Mouse (Mus musculus) forebrain, embryonic 11.5 days (tissue): ENCODE measurements around the gene Camk1d. TPM values are rescaled to one million over a fixed set of nuclear protein-coding genes. Genes with fewer than 3 reads are reported as not detected.

Experiments used
- ATAC-seq: fragments of 200-750 bp; cut with Nextera tagmentation; replicated peaks from 2 replicates; pipeline ENCODE4 v1.8.0; 2017; ENCODE audit warnings: moderate TSS enrichment; ENCODE audit not compliant: low FRiP score
- DNase-seq: peaks from one replicate; pipeline ENCODE4 v3.0.0-alpha.2; 2017; ENCODE audit warnings: low spot score
- H3K27ac ChIP-seq: fragments of 300-500 bp; sonication (generic); 2 replicates; pipeline ENCODE4 v1.5.1; 2014; ENCODE audit warnings: low read depth, low read length
- H3K27me3 ChIP-seq: fragments of 300-500 bp; sonication (generic); 2 replicates; pipeline ENCODE4 v1.6.1; 2014; ENCODE audit warnings: mild to moderate bottlenecking, low read length, mixed read lengths; ENCODE audit not compliant: control insufficient read depth, insufficient read depth
- H3K36me3 ChIP-seq: fragments of 300-500 bp; sonication (generic); 2 replicates; pipeline ENCODE4 v1.6.1; 2014; ENCODE audit warnings: mild to moderate bottlenecking, low read length, moderate library complexity, mixed read lengths; ENCODE audit not compliant: control insufficient read depth, insufficient read depth
- H3K4me1 ChIP-seq: fragments of 300-500 bp; sonication (generic); replicated peaks from 2 replicates; pipeline ENCODE4 v1.6.1; 2014; ENCODE audit warnings: low read length, mixed read lengths; ENCODE audit not compliant: control insufficient read depth, insufficient read depth
- H3K4me2 ChIP-seq: fragments of 300-500 bp; sonication (generic); 2 replicates; pipeline ENCODE4 v1.6.1; 2014; ENCODE audit warnings: low read depth, mild to moderate bottlenecking, low read length, moderate library complexity, mixed read lengths; ENCODE audit not compliant: severe bottlenecking
- H3K4me3 ChIP-seq: fragments of 300-500 bp; sonication (generic); 2 replicates; pipeline ENCODE4 v1.5.1; 2014; ENCODE audit warnings: low read depth, low read length
- H3K9ac ChIP-seq: fragments of 300-500 bp; sonication (generic); 2 replicates; pipeline ENCODE4 v1.6.1; 2014; ENCODE audit warnings: low read length
- H3K9me3 ChIP-seq: fragments of 300-500 bp; sonication (generic); 2 replicates; pipeline ENCODE4 v1.6.1; 2016; ENCODE audit warnings: low read length, mixed read lengths; ENCODE audit not compliant: control insufficient read depth
- WGBS: fragments of 180-500 bp; shearing (Covaris S2); extraction: QIAGEN DNeasy Blood & Tissue Kit; methylation state at CpG from one replicate; pipeline ENCODE4 v1.1.7; 2014; 5-methylcytosine and 5-hydroxymethylcytosine counted together
- polyA plus RNA-seq: library from polyadenylated mRNA; unstranded; fragments of >200 nt; fragmentation: Nextera tagmentation; extraction: Ambion mirVana; gene quantifications from 2 replicates; pipeline ENCODE4 v1.2.1, GENCODE M21; 2014

The Camk1d gene
- polyA plus RNA-seq, 1 experiment from 2014 or later, result 2.2 TPM

DNA sequence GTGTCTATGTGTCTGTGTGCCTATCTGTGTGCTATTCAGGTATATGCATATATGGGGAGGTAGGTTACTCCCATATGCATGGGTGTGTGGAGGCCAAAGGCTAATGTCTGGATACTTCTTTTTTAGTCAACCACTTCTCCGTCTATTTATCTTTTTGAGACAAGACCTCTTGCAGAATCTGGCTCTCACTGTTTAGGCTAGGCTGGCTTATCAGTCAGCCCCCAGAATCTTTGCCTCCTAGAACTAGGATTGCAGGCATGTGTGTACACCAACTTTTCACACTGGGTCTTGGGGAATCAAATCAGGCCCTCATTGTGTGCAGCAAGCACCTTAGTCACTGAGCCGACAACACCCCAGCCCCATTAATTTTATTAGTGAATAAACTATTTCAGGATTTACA is 36.8 kb downstream of the Camk1d start:
- no peak overlapping the region for H3K4me2 ChIP-seq
- H3K27me3 ChIP-seq, result no peaks in the 10 kb centered on the region
- H3K36me3 ChIP-seq, result no peaks in the 10 kb centered on the region
- H3K9ac ChIP-seq, result no peak overlapping the region
- DNase-seq (no peak), ATAC-seq (no peak)
- no peaks in the 10 kb centered on the region for H3K4me1 ChIP-seq
- no peaks in the 10 kb centered on the region for H3K9me3 ChIP-seq
- 86% methylated on average over 2 of the region's 2 CpGs for WGBS
- no peak overlapping the region for H3K27ac ChIP-seq
- no peak overlapping the region for H3K4me3 ChIP-seq

DNA sequence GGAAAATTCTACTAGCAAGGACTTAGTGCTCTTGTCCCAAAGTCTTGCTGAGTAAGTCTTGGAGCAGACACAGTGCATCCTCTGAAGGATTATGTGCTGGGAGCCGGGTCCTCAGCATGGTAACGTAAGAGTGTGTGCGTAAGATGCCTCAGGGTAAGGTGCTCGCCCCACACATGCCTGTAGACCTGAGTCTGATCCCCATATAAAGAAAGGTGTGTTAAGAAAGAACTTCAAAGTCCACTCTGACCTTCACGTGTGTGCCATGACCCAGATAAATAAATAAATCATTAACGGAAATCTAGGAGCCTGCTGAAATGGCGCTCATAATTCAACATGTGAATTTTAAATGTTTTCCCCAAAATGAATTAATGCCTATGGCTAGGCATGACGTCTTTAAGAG is 37.5 kb downstream of the Camk1d start:
- H3K36me3 ChIP-seq, result no peaks in the 10 kb centered on the region
- DNase-seq (no peak), ATAC-seq (no peak)
- H3K27ac ChIP-seq, result no peak overlapping the region
- H3K4me3 ChIP-seq, result no peak overlapping the region
- no peaks in the 10 kb centered on the region for H3K27me3 ChIP-seq
- 77% methylated on average over 8 of the region's 8 CpGs for WGBS
- no peak overlapping the region for H3K9ac ChIP-seq
- no peak overlapping the region for H3K4me2 ChIP-seq
- H3K4me1 ChIP-seq, result no peaks in the 10 kb centered on the region
- no peaks in the 10 kb centered on the region for H3K9me3 ChIP-seq

DNA sequence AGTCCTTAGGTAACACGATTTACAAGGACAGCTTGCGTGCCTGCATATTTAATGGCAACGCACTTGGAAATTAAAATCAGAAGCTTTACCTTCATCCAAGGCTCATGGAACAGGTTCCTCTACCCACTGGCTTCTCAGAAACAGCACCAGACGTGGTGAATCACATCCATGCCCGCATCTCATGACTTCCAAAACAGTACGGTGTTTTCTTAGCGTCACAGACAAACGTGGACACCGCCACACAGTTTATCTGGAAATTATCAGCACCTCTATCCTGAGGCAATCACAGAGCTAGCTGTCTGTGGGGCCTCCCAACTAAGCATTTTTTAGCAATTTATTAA is 38.2 kb downstream of the Camk1d start:
- Histone ChIP-seq H3K36me3 (no peaks in the 10 kb centered on the region), H3K4me2 (no peak overlapping the region), H3K9ac (no peak overlapping the region), H3K9me3 (no peaks in the 10 kb centered on the region), H3K4me3 (no peak overlapping the region), H3K27me3 (no peaks in the 10 kb centered on the region), H3K4me1 (no peaks in the 10 kb centered on the region), H3K27ac (no peak overlapping the region)
- no peak for DNase-seq
- 66% methylated on average over 9 of the region's 9 CpGs for WGBS
- no peak for ATAC-seq

DNA sequence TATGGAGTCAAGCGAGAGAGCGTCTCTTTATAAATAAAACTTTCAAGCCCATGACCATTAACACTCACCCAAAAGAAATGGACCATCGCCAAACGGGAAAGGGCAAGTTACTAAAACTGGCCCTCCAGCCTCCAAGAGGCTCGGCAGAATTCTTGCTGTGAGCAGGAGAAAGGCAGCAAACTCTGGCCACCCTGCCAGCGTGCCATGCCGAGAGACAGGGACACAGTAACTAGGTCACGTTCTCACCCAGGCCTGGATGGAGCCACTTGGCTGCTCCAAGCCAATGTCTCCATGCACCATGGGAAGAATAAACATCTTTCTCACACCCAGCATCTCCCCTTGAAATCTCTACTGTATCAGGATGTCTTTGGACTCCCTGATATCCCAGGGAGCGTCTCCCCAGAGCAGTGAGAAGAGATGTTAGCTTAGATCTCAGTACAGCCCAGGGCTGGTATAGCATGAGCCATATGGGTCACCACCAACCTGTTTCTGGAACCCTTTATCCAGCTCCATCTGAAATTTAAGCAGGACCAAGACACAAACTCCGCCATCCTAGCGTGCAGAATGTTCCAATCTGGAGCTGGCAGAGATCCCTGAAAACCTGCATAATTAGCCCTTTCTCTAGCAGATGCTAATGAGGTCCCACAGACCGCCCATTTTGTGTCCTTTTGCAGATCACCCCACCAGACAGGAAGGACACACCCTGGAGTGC is 38.7 kb downstream of the Camk1d start:
- ATAC-seq (no peak), DNase-seq (no peak)
- Histone ChIP-seq H3K4me1 (no peaks in the 10 kb centered on the region), H3K4me3 (no peak overlapping the region), H3K4me2 (no peak overlapping the region), H3K9me3 (no peaks in the 10 kb centered on the region), H3K27me3 (no peaks in the 10 kb centered on the region), H3K36me3 (no peaks in the 10 kb centered on the region), H3K27ac (no peak overlapping the region), H3K9ac (no peak overlapping the region)
- WGBS, result 82% methylated on average over 12 of the region's 12 CpGs

DNA sequence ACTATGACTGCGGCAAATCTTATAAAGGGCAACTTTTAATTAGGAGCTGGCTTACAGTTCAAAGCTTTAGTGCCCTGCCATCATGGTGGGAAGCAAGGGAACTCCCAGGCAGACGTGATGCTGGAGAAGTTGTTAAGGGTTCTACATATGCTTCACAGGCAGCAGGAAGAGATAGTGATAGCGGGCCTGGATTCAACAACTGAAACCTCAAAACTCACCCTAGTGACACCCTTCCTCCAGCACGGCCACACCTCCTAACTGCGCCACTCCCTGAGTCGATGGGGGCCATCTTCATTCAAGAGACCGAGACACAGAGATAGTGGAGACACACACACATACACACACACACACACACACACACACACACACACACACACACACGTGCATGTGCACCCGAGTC is 39.8 kb downstream of the Camk1d start:
- Histone ChIP-seq H3K27ac (no peak overlapping the region), H3K4me3 (no peak overlapping the region), H3K4me1 (no peaks in the 10 kb centered on the region), H3K27me3 (no peaks in the 10 kb centered on the region), H3K9ac (no peak overlapping the region), H3K4me2 (no peak overlapping the region), H3K9me3 (no peaks in the 10 kb centered on the region), H3K36me3 (no peaks in the 10 kb centered on the region)
- WGBS, result 84% methylated on average over 9 of the region's 9 CpGs
- ATAC-seq (no peak), DNase-seq (no peak)

DNA sequence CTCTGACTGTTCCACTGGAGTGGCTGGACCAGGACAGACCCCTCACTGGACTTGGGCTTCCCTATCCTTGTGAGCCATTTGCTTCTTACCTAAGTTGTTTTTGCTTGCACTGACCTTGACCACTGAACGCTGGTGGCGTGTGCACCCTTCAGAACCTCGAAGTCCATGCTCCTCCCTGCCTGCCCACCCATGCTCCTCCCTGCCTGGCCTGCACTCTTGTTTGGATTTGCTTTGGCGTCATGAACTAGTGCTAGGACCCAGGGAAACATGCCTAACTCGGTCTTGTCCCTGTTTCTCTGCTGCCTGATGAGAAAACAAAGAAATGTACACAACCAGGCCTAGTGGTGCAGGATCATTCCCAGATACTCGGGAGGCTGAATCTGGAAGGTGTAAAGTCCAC is 40.5 kb downstream of the Camk1d start:
- Histone ChIP-seq H3K4me3 (no peak overlapping the region), H3K27ac (no peak overlapping the region), H3K4me2 (no peak overlapping the region), H3K4me1 (no peaks in the 10 kb centered on the region), H3K9ac (no peak overlapping the region), H3K27me3 (no peaks in the 10 kb centered on the region), H3K36me3 (no peaks in the 10 kb centered on the region), H3K9me3 (no peaks in the 10 kb centered on the region)
- DNase-seq (no peak), ATAC-seq (no peak)
- 84% methylated on average over 6 of the region's 6 CpGs for WGBS

DNA sequence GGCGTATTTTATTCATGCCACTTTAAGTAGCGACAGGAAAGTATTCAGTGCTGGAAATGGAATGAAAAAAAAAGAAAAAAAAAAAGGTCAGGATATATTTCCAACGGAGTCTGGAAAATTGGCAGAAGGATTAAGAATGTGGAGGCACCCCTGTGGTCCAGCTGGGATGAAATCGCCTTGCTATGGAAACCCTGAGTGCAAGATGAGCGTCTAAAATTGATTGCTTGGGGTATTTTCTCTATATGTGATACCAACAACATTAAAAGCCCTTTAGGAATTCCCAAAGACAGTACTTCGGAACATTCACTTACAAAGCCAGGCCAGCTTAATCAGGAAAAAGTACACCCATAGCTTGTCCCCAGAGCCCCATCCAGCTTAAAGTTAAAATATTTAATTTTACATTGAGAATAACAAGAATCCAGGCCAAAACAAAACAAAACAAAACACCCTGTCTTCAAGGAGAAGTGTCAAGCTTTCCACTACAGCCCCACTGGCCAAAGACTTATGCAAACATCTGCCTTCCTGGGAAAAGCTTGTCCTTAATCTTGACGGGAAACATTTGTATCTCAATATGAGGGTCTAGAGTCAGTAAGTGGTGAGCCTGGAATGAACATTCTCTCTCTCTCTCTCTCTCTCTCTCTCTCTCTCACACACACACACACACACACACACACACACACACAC is 41.3 kb downstream of the Camk1d start:
- WGBS, result 77% methylated on average over 7 of the region's 7 CpGs
- ATAC-seq (no peak), DNase-seq (no peak)

DNA sequence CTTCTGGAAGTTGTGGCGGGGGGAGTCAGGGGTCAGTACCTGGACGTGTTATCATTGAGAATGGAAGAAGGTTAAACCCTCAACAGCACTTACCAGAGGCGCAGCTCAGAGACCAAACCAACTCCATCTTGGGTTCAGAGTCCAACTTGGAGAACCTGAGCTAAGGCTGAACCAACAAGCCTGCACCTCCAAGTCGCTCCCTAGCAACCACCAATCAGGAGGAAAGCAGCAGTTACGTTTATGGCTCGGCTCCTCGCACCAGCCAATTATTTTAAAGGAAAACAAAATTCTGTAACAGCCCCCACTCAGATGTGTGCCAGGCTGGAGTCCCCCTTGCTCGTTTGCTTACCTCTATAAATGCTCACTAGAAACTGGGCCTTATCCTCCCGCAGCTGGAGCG is 44.2 kb downstream of the Camk1d start:
- Histone ChIP-seq H3K4me3 (no peak overlapping the region), H3K4me2 (no peak overlapping the region), H3K27me3 (no peaks in the 10 kb centered on the region), H3K27ac (no peak overlapping the region), H3K9me3 (no peaks in the 10 kb centered on the region), H3K36me3 (no peaks in the 10 kb centered on the region), H3K9ac (no peak overlapping the region), H3K4me1 (no peaks in the 10 kb centered on the region)
- 93% methylated on average over 10 of the region's 10 CpGs for WGBS
- ATAC-seq (no peak), DNase-seq (no peak)

More for the DNA sequence above, 41.3 kb downstream of the Camk1d start:
- Histone ChIP-seq H3K36me3 (no peaks in the 10 kb centered on the region), H3K9ac (no peak overlapping the region), H3K4me1 (no peaks in the 10 kb centered on the region), H3K27me3 (no peaks in the 10 kb centered on the region), H3K27ac (no peak overlapping the region), H3K4me2 (no peak overlapping the region), H3K9me3 (no peaks in the 10 kb centered on the region), H3K4me3 (no peak overlapping the region)

DNA sequence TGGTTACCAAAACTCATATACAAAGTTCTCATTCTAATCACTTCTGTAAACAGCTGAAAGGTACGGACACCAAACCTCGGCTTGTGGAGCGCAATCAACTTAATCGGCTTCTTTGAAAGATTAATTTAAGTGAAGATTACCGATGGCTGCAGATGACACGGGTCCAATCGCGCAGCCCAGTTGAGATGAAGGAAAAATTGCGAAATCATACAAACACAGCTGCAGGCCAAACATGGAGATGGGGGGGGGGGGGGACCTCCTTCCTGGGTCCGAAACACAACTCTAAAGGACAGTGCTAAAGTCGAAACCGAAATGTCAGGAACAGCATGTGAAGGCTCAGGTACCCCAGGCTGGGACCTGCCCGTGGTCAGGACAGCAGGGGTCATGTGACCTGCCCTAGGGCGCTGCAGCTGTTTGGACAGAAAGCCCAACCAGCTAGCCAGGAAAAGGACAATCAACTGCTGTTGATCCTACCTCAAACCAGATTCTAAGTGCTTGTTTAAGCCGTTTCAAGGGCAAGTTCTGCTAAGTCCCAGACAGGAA is 44.7 kb downstream of the Camk1d start:
- ATAC-seq (no peak), DNase-seq (no peak)
- Histone ChIP-seq H3K9ac (no peak overlapping the region), H3K27me3 (no peaks in the 10 kb centered on the region), H3K4me1 (no peaks in the 10 kb centered on the region), H3K4me2 (no peak overlapping the region), H3K36me3 (no peaks in the 10 kb centered on the region), H3K4me3 (no peak overlapping the region), H3K27ac (no peak overlapping the region), H3K9me3 (no peaks in the 10 kb centered on the region)
- 83% methylated on average over 15 of the region's 15 CpGs for WGBS
